Mouse (Mus musculus): ENCODE results near the gene Tnnc2. TPM values are rescaled to one million over a fixed set of nuclear protein-coding genes. Genes with fewer than 3 reads are reported as not detected.

The Tnnc2 gene
- polyA plus RNA-seq, 1 experiment from 2014 or later, result not detected

DNA sequence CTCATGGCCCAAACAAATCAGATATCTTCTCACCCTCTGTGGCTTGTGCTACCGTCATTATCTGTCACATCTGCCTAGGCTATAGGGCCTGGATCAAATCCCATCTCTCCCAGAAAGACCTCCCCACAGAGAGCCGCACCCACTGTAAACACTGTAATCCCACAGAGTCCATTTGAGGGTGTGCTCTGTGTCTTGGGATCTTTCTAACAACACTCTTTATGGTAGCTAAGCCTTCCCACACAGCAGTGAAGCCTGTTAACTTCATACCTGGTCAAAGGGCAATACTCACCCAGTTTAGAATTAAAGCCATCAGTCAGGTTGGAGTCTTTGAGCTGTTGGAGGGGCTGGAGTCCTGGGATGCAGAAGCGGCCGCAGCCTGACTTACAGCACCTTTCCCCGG lies 48.0 kb downstream of the Tnnc2 start:
- no peak for TF ChIP-seq CTCF (IDR thresholded peaks at IDR 0.05; ENCODE audit: low read depth)
- no peaks in the 10 kb centered on the region for H3K36me3 ChIP-seq (ENCODE audit: insufficient read depth)
- ATAC-seq (ENCODE audit: insufficient read depth), result no peak
- DNase-seq, result no peak
- no peak overlapping the region for H3K4me2 ChIP-seq
- no peak overlapping the region for H3K4me3 ChIP-seq (ENCODE audit: low read depth, low read length)
- peaks cover 12% of the 10 kb centered on the region; the same call in 1 of the 2 replicates for H3K4me1 ChIP-seq (ENCODE audit: insufficient read depth)
- H3K9ac ChIP-seq, result no peak overlapping the region
- no peaks in the 10 kb centered on the region for H3K27me3 ChIP-seq (ENCODE audit: insufficient read depth, low read length)
- WGBS, result 63% methylated on average over 5 of the region's 5 CpGs
- H3K9me3 ChIP-seq (ENCODE audit: low read depth, low read length), result no peaks in the 10 kb centered on the region
- H3K27ac ChIP-seq (ENCODE audit: low read depth), result no peak overlapping the region

Other genes starting within 250 kb of the Tnnc2 start
- 280 and 282 TPM in 2 replicates for gene Wfdc2, start 217.6 kb downstream of the Tnnc2 start, polyA plus RNA-seq (2014; fragmentation: Nextera tagmentation; extraction: Ambion mirVana)
- gene Spint3, start 206.5 kb downstream of the Tnnc2 start, polyA plus RNA-seq (2014; fragmentation: Nextera tagmentation; extraction: Ambion mirVana), result not detected in 2 replicates
- gene Wfdc6a, start 194.5 kb downstream of the Tnnc2 start, polyA plus RNA-seq (2014; fragmentation: Nextera tagmentation; extraction: Ambion mirVana), result 0.65 and 0.95 TPM in 2 replicates
- not detected in 2 replicates for gene Eppin, start 186.4 kb downstream of the Tnnc2 start, polyA plus RNA-seq (2014; fragmentation: Nextera tagmentation; extraction: Ambion mirVana)
- not detected in 2 replicates for gene Wfdc6b, start 166.4 kb downstream of the Tnnc2 start, polyA plus RNA-seq (2014; fragmentation: Nextera tagmentation; extraction: Ambion mirVana)
- gene Wfdc8, start 166.3 kb downstream of the Tnnc2 start, polyA plus RNA-seq (2014; fragmentation: Nextera tagmentation; extraction: Ambion mirVana), result not detected in 2 replicates
- not detected in 2 replicates for gene Wfdc16, start 141.2 kb downstream of the Tnnc2 start, polyA plus RNA-seq (2014; fragmentation: Nextera tagmentation; extraction: Ambion mirVana)
- gene Wfdc10, start 123.9 kb downstream of the Tnnc2 start, polyA plus RNA-seq (2014; fragmentation: Nextera tagmentation; extraction: Ambion mirVana), result not detected in 2 replicates
- gene Wfdc9, start 123.4 kb downstream of the Tnnc2 start, polyA plus RNA-seq (2014; fragmentation: Nextera tagmentation; extraction: Ambion mirVana), result not detected in 2 replicates
- gene Wfdc11, start 105.9 kb downstream of the Tnnc2 start, polyA plus RNA-seq (2014; fragmentation: Nextera tagmentation; extraction: Ambion mirVana), result not detected in 2 replicates
- not detected in 2 replicates for gene Wfdc13, start 94.9 kb downstream of the Tnnc2 start, polyA plus RNA-seq (2014; fragmentation: Nextera tagmentation; extraction: Ambion mirVana)
- not detected in 2 replicates for gene Spint4, start 81.5 kb downstream of the Tnnc2 start, polyA plus RNA-seq (2014; fragmentation: Nextera tagmentation; extraction: Ambion mirVana)
- not detected in 2 replicates for gene Spint5, start 64.7 kb downstream of the Tnnc2 start, polyA plus RNA-seq (2014; fragmentation: Nextera tagmentation; extraction: Ambion mirVana)
- gene Wfdc3, start 34.0 kb downstream of the Tnnc2 start, polyA plus RNA-seq (2014; fragmentation: Nextera tagmentation; extraction: Ambion mirVana), result 1.3 and 1.4 TPM in 2 replicates
- 74.7 and 77.6 TPM in 2 replicates for gene Dnttip1, start 34.0 kb downstream of the Tnnc2 start, polyA plus RNA-seq (2014; fragmentation: Nextera tagmentation; extraction: Ambion mirVana)
- gene Ube2c, start 10.1 kb downstream of the Tnnc2 start, polyA plus RNA-seq (2014; fragmentation: Nextera tagmentation; extraction: Ambion mirVana), result 586 and 619 TPM in 2 replicates
- gene Snx21, start 5.9 kb upstream of the Tnnc2 start, polyA plus RNA-seq (2014; fragmentation: Nextera tagmentation; extraction: Ambion mirVana), result 19.1 and 21.3 TPM in 2 replicates
- 16.2 and 17.8 TPM in 2 replicates for gene Acot8, start 24.9 kb upstream of the Tnnc2 start, polyA plus RNA-seq (2014; fragmentation: Nextera tagmentation; extraction: Ambion mirVana)
- 6.7 and 7.0 TPM in 2 replicates for gene Zswim3, start 25.1 kb upstream of the Tnnc2 start, polyA plus RNA-seq (2014; fragmentation: Nextera tagmentation; extraction: Ambion mirVana)
- gene Zswim1, start 42.7 kb upstream of the Tnnc2 start, polyA plus RNA-seq (2014; fragmentation: Nextera tagmentation; extraction: Ambion mirVana), result 20.8 and 21.1 TPM in 2 replicates
- not detected in 2 replicates for gene Spata25, start 48.6 kb upstream of the Tnnc2 start, polyA plus RNA-seq (2014; fragmentation: Nextera tagmentation; extraction: Ambion mirVana)
- 114 and 125 TPM in 2 replicates for gene Ctsa, start 52.9 kb upstream of the Tnnc2 start, polyA plus RNA-seq (2014; fragmentation: Nextera tagmentation; extraction: Ambion mirVana)
- 6.3 and 6.6 TPM in 2 replicates for gene Neurl2, start 53.5 kb upstream of the Tnnc2 start, polyA plus RNA-seq (2014; fragmentation: Nextera tagmentation; extraction: Ambion mirVana)
- 122 and 126 TPM in 2 replicates for gene Pltp, start 77.7 kb upstream of the Tnnc2 start, polyA plus RNA-seq (2014; fragmentation: Nextera tagmentation; extraction: Ambion mirVana)
- gene Pcif1, start 99.3 kb upstream of the Tnnc2 start, polyA plus RNA-seq (2014; fragmentation: Nextera tagmentation; extraction: Ambion mirVana), result 76.9 and 83.0 TPM in 2 replicates
- gene Zfp335, start 131.8 kb upstream of the Tnnc2 start, polyA plus RNA-seq (2014; fragmentation: Nextera tagmentation; extraction: Ambion mirVana), result 14.8 and 15.8 TPM in 2 replicates
- 0.24 and 0.25 TPM in 2 replicates for gene Mmp9, start 160.8 kb upstream of the Tnnc2 start, polyA plus RNA-seq (2014; fragmentation: Nextera tagmentation; extraction: Ambion mirVana)
- gene Slc12a5, start 180.8 kb upstream of the Tnnc2 start, polyA plus RNA-seq (2014; fragmentation: Nextera tagmentation; extraction: Ambion mirVana), result 0.57 and 1.6 TPM in 2 replicates

Measured in lung, embryonic 14.5 days (tissue).